Mouse (Mus musculus): ENCODE results near the gene Srsf11. TPM values are rescaled to one million over a fixed set of nuclear protein-coding genes. Genes with fewer than 3 reads are reported as not detected.

Gene Srsf11
- total and polyA plus RNA-seq, 3 experiments, result 115 to 260 (median 185) TPM

DNA sequence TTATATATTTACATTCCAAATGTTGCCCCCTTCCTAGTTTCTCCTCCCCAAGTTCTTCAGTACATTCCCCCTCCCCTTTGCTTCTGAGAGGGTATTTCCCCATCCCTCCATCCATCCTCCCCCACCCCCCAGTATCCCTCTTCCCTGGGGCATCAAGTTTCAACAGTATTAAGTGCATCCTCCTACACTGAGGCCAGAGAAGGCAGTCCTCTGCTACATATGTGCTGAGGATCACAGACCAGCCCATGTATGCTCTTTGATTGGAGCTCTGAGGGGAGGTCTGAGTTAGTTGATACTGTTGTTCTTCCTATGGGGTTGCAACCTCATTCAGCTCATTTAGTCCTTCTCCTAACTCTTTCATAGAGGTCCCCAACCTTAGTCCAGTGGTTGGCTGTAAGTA is 56.8 kb downstream of the Srsf11 start:
- no peak for DNase-seq

DNA sequence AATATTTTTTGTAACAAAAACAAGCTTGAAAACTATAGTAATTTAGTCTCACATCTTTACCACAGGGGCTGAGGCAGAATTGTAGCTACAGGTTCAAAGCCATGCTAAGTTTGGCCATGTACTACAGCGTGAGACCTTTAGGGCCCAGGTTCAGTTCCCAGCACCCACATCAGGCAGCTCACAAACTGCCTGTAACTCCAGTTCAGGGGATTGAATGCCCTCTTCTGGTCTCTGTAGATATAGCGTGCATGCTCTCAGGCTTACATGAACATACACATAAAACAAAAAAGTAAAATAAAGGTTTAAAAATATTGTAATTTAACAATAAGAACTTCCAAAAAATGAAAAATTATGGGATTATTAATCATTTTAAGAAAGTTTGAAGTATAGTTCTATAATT is 63.2 kb downstream of the Srsf11 start:
- DNase-seq, result no peak

DNA sequence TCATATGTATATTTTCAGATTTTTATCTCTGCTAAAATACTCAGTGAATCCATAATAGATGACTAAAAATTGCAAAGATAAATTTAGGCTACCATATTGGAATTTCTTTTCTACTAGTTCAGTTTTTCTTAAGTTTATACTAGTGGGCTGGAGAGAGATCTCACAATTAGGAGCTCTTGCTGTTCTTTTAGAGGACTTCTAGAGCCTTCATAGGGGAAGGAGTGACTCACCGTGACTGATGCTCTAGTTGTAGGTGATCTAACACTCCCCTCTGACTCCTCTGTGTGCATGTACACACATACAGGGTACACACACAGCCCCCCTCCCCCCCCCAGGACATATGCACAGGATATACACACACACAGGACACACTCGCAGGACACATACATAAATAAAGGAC is 65.3 kb downstream of the Srsf11 start:
- no peak for DNase-seq

Other genes starting within 250 kb of the Srsf11 start
- gene Cth, start 111.6 kb downstream of the Srsf11 start, total RNA-seq (2021), result 10 to 100 TPM; 20.1 to 39.1 TPM
- gene Cth, start 111.6 kb downstream of the Srsf11 start, polyA plus RNA-seq (2012; rRNA removed), result 10.4 and 21.6 TPM in 2 replicates
- gene Ankrd13c, start 89.4 kb downstream of the Srsf11 start, total RNA-seq (2021), result 10 to 100 TPM; 80.9 to 91.0 TPM
- gene Ankrd13c, start 89.4 kb downstream of the Srsf11 start, polyA plus RNA-seq (2012; rRNA removed), result 51.0 and 55.3 TPM in 2 replicates
- 10 to 100 TPM; 26.7 to 34.9 TPM for gene Lrrc40, start within 50 bp of the Srsf11 start, total RNA-seq (2021)
- gene Lrrc40, start within 50 bp of the Srsf11 start, polyA plus RNA-seq (2012; rRNA removed), result 1.3 and 1.4 TPM in 2 replicates